Mouse (Mus musculus): ENCODE data around the gene Gpc5. TPM values are rescaled to one million over a fixed set of nuclear protein-coding genes. Genes with fewer than 3 reads are reported as not detected.

The Gpc5 gene
- total and polyA plus RNA-seq, 3 experiments = 0.14 TPM; not detected in 2

DNA sequence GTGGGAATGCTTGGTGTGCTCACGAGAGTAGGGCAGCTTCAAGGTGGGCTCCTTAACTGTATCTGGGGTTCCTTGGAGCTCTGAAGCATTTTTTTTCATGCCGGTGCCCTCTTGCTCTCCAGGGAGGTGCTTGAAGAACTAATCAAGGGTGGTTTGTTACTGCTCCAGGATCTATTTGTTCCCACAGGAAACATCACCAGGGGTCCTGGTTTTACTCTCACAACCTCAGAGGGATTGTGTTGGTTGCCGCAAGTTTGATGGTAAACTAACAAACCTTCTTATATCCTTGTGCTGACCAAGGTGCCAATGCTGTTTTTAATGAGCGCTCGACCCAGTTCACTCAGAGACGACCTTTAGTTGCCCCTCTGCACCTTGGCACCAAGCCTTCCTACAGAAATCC is 937 bp downstream of the Gpc5 start:
- H3K27ac ChIP-seq (ENCODE audit: insufficient read depth, low read depth) = no peak overlapping the region
- dilution Hi-C loops (cut with MboI; ENCODE audit: extremely low pct_ligation_motif_present, extremely low pct_unique_long_range_greater_than_20kb, low sequenced_read_pairs) (no loop called here), in situ Hi-C loops (cut with MboI; ENCODE audit: low pct_ligation_motif_present, low pct_unique_long_range_greater_than_20kb, low sequenced_read_pairs) (loop anchor here (25.0 kb wide), 1 partner anchor 294 kb away; no protein-coding TSS in a partner anchor)
- H3K4me2 ChIP-seq (ENCODE audit: insufficient read depth, low read depth, poor library complexity, severe bottlenecking) = no peak overlapping the region
- no peak overlapping the region for H3K9ac ChIP-seq (ENCODE audit: insufficient read depth, low read depth)
- no peaks in the 10 kb centered on the region for H3K36me3 ChIP-seq (replicated peaks in 1 of 2; ENCODE audit: control insufficient read depth in 1 of 2, insufficient read depth in 1 of 2, low read length in 1 of 2)
- H3K79me2 ChIP-seq (replicated peaks; ENCODE audit: control insufficient read depth, extremely low read depth, insufficient read depth, poor library complexity, severe bottlenecking) = no peaks in the 10 kb centered on the region
- DNase-seq (ENCODE audit: extremely low read depth) = no peak
- peaks cover 23% of the 10 kb centered on the region for H3K27me3 ChIP-seq (replicated peaks)
- H3K4me1 ChIP-seq (ENCODE audit: control insufficient read depth in 1 of 2, insufficient read depth in 2 of 2) = peaks cover 0 to 6% of the 10 kb centered on the region in 2 experiments; a peak in 2 of 4 replicates
- H3K4me3 ChIP-seq (replicated peaks in 1 of 3; ENCODE audit: low read depth in 2 of 3, low read length in 2 of 3, poor library complexity in 1 of 3) = no peak overlapping the region
- H3K9me3 ChIP-seq (replicated peaks; ENCODE audit: low read length) = peaks cover 5% of the 10 kb centered on the region
- TF ChIP-seq ZNF384 (IDR thresholded peaks at IDR 0.05; ENCODE audit: low read depth, low read length) = no peak
- TF ChIP-seq KAT2A (IDR thresholded peaks at IDR 0.05; ENCODE audit: insufficient replicate concordance, low read length) = no peak
- no peak for TF ChIP-seq SIN3A (IDR thresholded peaks at IDR 0.05; ENCODE audit: low read length)
- no peak for TF ChIP-seq NRF1 (IDR thresholded peaks at IDR 0.05; ENCODE audit: low read depth, low read length)
- TF ChIP-seq TBP (conservative IDR thresholded peaks at IDR 0.05; ENCODE audit: low read depth, low read length) = no peak
- TF ChIP-seq IRF4 (IDR thresholded peaks at IDR 0.05; ENCODE audit: low read depth, low read length) = no peak
- no peak for TF ChIP-seq CTCF (conservative IDR thresholded peaks at IDR 0.05 in 1 of 2, IDR thresholded peaks at IDR 0.05 in 1 of 2; ENCODE audit: low read depth in 2 of 2, low read length in 2 of 2)
- TF ChIP-seq RAD21 (IDR thresholded peaks at IDR 0.05; ENCODE audit: low read depth, low read length) = no peak
- no peak for TF ChIP-seq MEF2A (IDR thresholded peaks at IDR 0.05; ENCODE audit: borderline replicate concordance, low read depth, low read length)
- TF ChIP-seq MAZ (IDR thresholded peaks at IDR 0.05; ENCODE audit: low read depth, low read length) = no peak
- no peak for TF ChIP-seq POLR2A (IDR thresholded peaks at IDR 0.05; ENCODE audit: low read depth, low read length)
- no peak for TF ChIP-seq USF1 (IDR thresholded peaks at IDR 0.05; ENCODE audit: low read depth, low read length)
- no peak for TF ChIP-seq PAX5 (IDR thresholded peaks at IDR 0.05; ENCODE audit: low read length)
- TF ChIP-seq SMC3 (IDR thresholded peaks at IDR 0.05; ENCODE audit: low read depth, low read length) = no peak

DNA sequence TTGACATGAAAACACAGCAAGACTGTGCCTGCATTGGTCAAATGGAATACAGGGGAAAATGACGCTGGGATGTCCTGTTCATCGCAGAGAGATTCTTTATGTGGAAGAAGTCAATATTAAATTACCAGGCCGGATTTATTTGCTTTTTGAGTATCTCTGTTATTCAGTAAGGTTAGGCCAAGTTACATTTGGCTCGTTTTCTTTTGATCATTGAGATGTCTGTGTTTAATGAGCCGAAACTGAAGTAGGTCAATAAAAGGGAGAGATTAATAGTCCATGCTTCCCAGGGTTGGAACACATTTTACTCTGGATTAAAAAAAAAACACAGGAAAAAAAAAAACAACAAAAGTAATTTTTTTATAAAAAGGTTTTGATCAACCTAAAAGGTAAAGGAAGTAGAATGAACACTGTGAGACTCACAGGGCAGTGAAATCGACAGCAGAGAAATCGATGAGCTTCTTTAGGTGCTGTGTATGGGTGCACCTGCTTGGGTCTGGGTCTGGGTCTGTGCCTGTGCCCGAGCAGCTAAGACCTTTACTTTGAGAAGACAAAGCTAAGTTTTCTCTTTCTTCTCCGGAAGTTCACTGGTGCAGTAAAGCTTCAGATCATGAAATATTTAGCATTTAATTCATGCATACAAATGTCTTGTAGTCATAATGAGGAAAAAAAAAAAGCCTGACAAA is 8.7 kb downstream of the Gpc5 start:
- no peak overlapping the region for H3K4me2 ChIP-seq (ENCODE audit: insufficient read depth, low read depth, poor library complexity, severe bottlenecking)
- in situ Hi-C loops (cut with MboI; ENCODE audit: low pct_ligation_motif_present, low pct_unique_long_range_greater_than_20kb, low sequenced_read_pairs) (no loop called here), dilution Hi-C loops (cut with MboI; ENCODE audit: extremely low pct_ligation_motif_present, extremely low pct_unique_long_range_greater_than_20kb, low sequenced_read_pairs) (no loop called here)
- H3K9me3 ChIP-seq (replicated peaks; ENCODE audit: low read length) = no peaks in the 10 kb centered on the region
- no peaks in the 10 kb centered on the region for H3K36me3 ChIP-seq (replicated peaks in 1 of 2; ENCODE audit: control insufficient read depth in 1 of 2, insufficient read depth in 1 of 2, low read length in 1 of 2)
- H3K27me3 ChIP-seq (replicated peaks) = no peaks in the 10 kb centered on the region
- no peak overlapping the region for H3K9ac ChIP-seq (ENCODE audit: insufficient read depth, low read depth)
- TF ChIP-seq USF2 (conservative IDR thresholded peaks at IDR 0.05; ENCODE audit: low read depth, low read length) (no peak), MAZ (IDR thresholded peaks at IDR 0.05; ENCODE audit: low read depth, low read length) (no peak), MAX (IDR thresholded peaks at IDR 0.05; ENCODE audit: low read length) (no peak), NELFE (IDR thresholded peaks at IDR 0.05; ENCODE audit: low read depth, low read length) (no peak), BHLHE40 (IDR thresholded peaks at IDR 0.05; ENCODE audit: low read depth, low read length) (no peak), PAX5 (IDR thresholded peaks at IDR 0.05; ENCODE audit: low read length) (no peak), TCF12 (IDR thresholded peaks at IDR 0.05; ENCODE audit: low read depth, low read length) (no peak)
- H3K79me2 ChIP-seq (replicated peaks; ENCODE audit: control insufficient read depth, extremely low read depth, insufficient read depth, poor library complexity, severe bottlenecking) = no peaks in the 10 kb centered on the region
- no peak for DNase-seq (ENCODE audit: extremely low read depth)
- no peak overlapping the region for H3K27ac ChIP-seq (ENCODE audit: insufficient read depth, low read depth)
- no peaks in the 10 kb centered on the region for H3K4me1 ChIP-seq (ENCODE audit: control insufficient read depth in 1 of 2, insufficient read depth in 2 of 2)
- H3K4me3 ChIP-seq (replicated peaks in 1 of 3; ENCODE audit: low read depth in 2 of 3, low read length in 2 of 3, poor library complexity in 1 of 3) = no peak overlapping the region

All from CH12.LX (cell line).